Mouse (Mus musculus): ENCODE results near the gene Ephb1.

DNA sequence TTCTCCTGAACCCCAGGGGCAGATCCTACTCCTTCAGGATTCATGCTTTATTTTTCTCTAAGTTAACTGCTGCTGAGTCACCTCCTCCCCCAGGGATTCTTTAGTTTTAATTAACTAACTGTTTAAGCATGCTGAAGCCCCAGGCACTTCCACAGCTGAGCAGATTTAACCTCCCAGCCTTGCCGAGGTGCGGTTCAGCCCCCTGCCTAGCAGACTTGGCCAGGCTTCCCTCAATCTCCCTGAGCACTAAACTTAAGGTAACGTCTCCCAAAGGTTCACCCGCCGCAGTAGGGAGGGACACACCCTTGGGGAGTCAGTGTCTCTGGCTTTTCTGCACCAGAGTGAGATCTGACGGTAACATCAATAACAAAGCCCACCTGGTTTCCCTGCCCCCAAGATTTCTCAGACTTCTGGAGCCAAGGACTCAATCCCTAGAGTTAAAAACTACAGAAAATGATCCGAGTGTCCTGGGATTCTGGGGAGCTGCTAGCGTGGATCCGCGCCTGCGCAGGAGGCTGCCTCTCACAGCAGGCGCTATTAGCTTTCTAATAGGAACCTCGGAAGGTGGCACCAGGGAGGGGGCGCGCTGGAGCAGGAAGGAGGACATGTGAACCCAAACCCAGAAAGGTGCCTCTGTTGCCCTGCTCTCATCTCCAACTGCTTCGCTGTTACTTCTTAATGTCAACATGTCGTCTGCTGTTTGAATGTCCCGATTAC is 87.0 kb downstream of the Ephb1 start:
- TF ChIP-seq CTCF (conservative IDR thresholded peaks at IDR 0.05; ENCODE audit: insufficient read depth, insufficient read length, low read depth, low read length): no peak
- TF ChIP-seq POLR2A (IDR thresholded peaks at IDR 0.05; ENCODE audit: low read depth, low read length): no peak
